Mouse (Mus musculus): Measurements from ENCODE around the gene Hist1h1a.
"Not testable (repeated sequence)": the region's sequence is repeated elsewhere in the genome, so short reads cannot be mapped to it uniquely, and the experiment has no call there.

Hist1h1a gene

GRCm38 (mm10) chr13:23763586-23764323 is at the start of gene Hist1h1a:
Hist1h1a (plus strand) TSS chr13:23763666.
- in situ Hi-C loops (cut with MboI): no loop called here

- in situ Hi-C loops (cut with MboI): no loop called here
Observed at GRCm38 (mm10) chr13:23716261-23717042, 47.0 kb upstream of the Hist1h1a start.

- in situ Hi-C loops (cut with MboI): no loop called here
Observed at GRCm38 (mm10) chr13:23717176-23717575, 46.3 kb upstream of the Hist1h1a start.

- in situ Hi-C loops (cut with MboI): not testable (repeated sequence)
Observed at GRCm38 (mm10) chr13:23717593-23718245, 45.7 kb upstream of the Hist1h1a start.

- in situ Hi-C loops (cut with MboI): no loop called here
Observed at GRCm38 (mm10) chr13:23724239-23724638, 39.2 kb upstream of the Hist1h1a start.

- in situ Hi-C loops (cut with MboI): no loop called here
Observed at GRCm38 (mm10) chr13:23725213-23725612, 38.3 kb upstream of the Hist1h1a start.

- in situ Hi-C loops (cut with MboI): no loop called here
Observed at GRCm38 (mm10) chr13:23728472-23729191, 34.8 kb upstream of the Hist1h1a start.

GRCm38 (mm10) chr13:23729192-23729525 is 34.3 kb upstream of the Hist1h1a start:
- in situ Hi-C loops (cut with MboI): no loop called here

GRCm38 (mm10) chr13:23729706-23730105 is 33.8 kb upstream of the Hist1h1a start:
- in situ Hi-C loops (cut with MboI): no loop called here

- in situ Hi-C loops (cut with MboI): no loop called here
Observed at GRCm38 (mm10) chr13:23730479-23730878, 33.0 kb upstream of the Hist1h1a start.

GRCm38 (mm10) chr13:23732156-23732804 is 31.2 kb upstream of the Hist1h1a start:
- in situ Hi-C loops (cut with MboI): no loop called here

- in situ Hi-C loops (cut with MboI): loop anchor here (5.0 kb wide), 1 partner anchor 40 kb away; the partner anchor contains the start of genes Hist1h1t and Hist1h4c
Observed at GRCm38 (mm10) chr13:23737091-23737490, 26.4 kb upstream of the Hist1h1a start.

GRCm38 (mm10) chr13:23738041-23738440 is 25.4 kb upstream of the Hist1h1a start:
- in situ Hi-C loops (cut with MboI): loop anchor here (5.0 kb wide), 1 partner anchor 41 kb away; the partner anchor contains the start of genes Hist1h1t and Hist1h4c

- in situ Hi-C loops (cut with MboI): loop anchor here (5.0 kb wide), 1 partner anchor 41 kb away; the partner anchor contains the start of genes Hist1h1t and Hist1h4c
Observed at GRCm38 (mm10) chr13:23738677-23739068, 24.8 kb upstream of the Hist1h1a start, which contains the start of gene Hist1h1c. Hist1h1c (plus strand) TSS chr13:23738808.

- in situ Hi-C loops (cut with MboI): loop anchor here (5.0 kb wide), 1 partner anchor 42 kb away; the partner anchor contains the start of genes Hist1h1t and Hist1h4c
Observed at GRCm38 (mm10) chr13:23739069-23739921, 24.2 kb upstream of the Hist1h1a start.

GRCm38 (mm10) chr13:23739922-23740252 is 23.6 kb upstream of the Hist1h1a start:
- in situ Hi-C loops (cut with MboI): loop anchor here (5.0 to 10.0 kb wide), 5 partner anchors 43 to 1915 kb away; partner anchors contain the start of genes Hist1h1d, Hist1h1t, Hist1h2ah and Hist1h2bk

- in situ Hi-C loops (cut with MboI): loop anchor here (5.0 to 10.0 kb wide), 4 partner anchors 158 to 1916 kb away; partner anchors contain the start of genes Hist1h1d, Hist1h2ah, Hist1h2bk and Hist1h4d
Observed at GRCm38 (mm10) chr13:23740256-23740840, 23.1 kb upstream of the Hist1h1a start.

GRCm38 (mm10) chr13:23740910-23741309 is 22.6 kb upstream of the Hist1h1a start:
- in situ Hi-C loops (cut with MboI): loop anchor here (5.0 to 10.0 kb wide), 4 partner anchors 159 to 1916 kb away; partner anchors contain the start of genes Hist1h1d, Hist1h2ah, Hist1h2bk and Hist1h4d

GRCm38 (mm10) chr13:23742007-23742406 is 21.5 kb upstream of the Hist1h1a start:
- in situ Hi-C loops (cut with MboI): loop anchor here (5.0 to 10.0 kb wide), 4 partner anchors 160 to 1917 kb away; partner anchors contain the start of genes Hist1h1d, Hist1h2ah, Hist1h2bk and Hist1h4d

All from mature B cell (primary cell).